Mouse (Mus musculus) right cerebral cortex, adult 18-20 months (tissue): ENCODE measurements around the gene Platr17.

Experiments
- DNase-seq: peaks from one replicate; pipeline ENCODE4 v3.0.0; 2022; ENCODE audit warnings: mixed read lengths

Platr17 gene

GRCm38 (mm10) chr17:33920282-33921097, 15.6 kb downstream of the Platr17 start:
- peak; percentile 82 for DNase-seq

- DNase-seq = no peak
Measured at GRCm38 (mm10) chr17:33921361-33921760, 16.4 kb downstream of the Platr17 start.

GRCm38 (mm10) chr17:33924577-33925283, 19.8 kb downstream of the Platr17 start:
- DNase-seq = no peak

GRCm38 (mm10) chr17:33925406-33926116, 20.6 kb downstream of the Platr17 start:
- no peak for DNase-seq

- no peak for DNase-seq
Measured at GRCm38 (mm10) chr17:33926207-33926932, 21.4 kb downstream of the Platr17 start.

GRCm38 (mm10) chr17:33928251-33928947, 23.5 kb downstream of the Platr17 start:
- DNase-seq = no peak

GRCm38 (mm10) chr17:33929371-33930279, 24.7 kb downstream of the Platr17 start, which contains the start of gene Rgl2:
TSS of gene Rgl2 (plus strand) at chr17:33929543.
- peak; percentile 94 for DNase-seq

GRCm38 (mm10) chr17:33930280-33931158, 25.6 kb downstream of the Platr17 start:
- peak; percentile 74 for DNase-seq

- DNase-seq = no peak
Measured at GRCm38 (mm10) chr17:33931159-33931866, 26.4 kb downstream of the Platr17 start.

- DNase-seq = no peak
Measured at GRCm38 (mm10) chr17:33931947-33932346, 27.0 kb downstream of the Platr17 start.

GRCm38 (mm10) chr17:33932448-33932847, 27.5 kb downstream of the Platr17 start:
- no peak for DNase-seq

GRCm38 (mm10) chr17:33932970-33933369, 28.0 kb downstream of the Platr17 start:
- no peak for DNase-seq

- DNase-seq = no peak
Measured at GRCm38 (mm10) chr17:33935422-33936055, 30.6 kb downstream of the Platr17 start.

- DNase-seq = no peak
Measured at GRCm38 (mm10) chr17:33936993-33937392, 32.1 kb downstream of the Platr17 start.

- DNase-seq = no peak
Measured at GRCm38 (mm10) chr17:33938783-33939182, 33.8 kb downstream of the Platr17 start.

GRCm38 (mm10) chr17:33940206-33940805, 35.4 kb downstream of the Platr17 start, which contains the start of the genes Pfdn6 and Wdr46:
TSS of gene Pfdn6 (minus strand) at chr17:33940343.
TSS of gene Wdr46 (plus strand) at chr17:33940660.
- DNase-seq = peak; percentile 90

- no peak for DNase-seq
Measured at GRCm38 (mm10) chr17:33940981-33941380, 36.0 kb downstream of the Platr17 start.

GRCm38 (mm10) chr17:33941381-33941780, 36.4 kb downstream of the Platr17 start:
- DNase-seq = no peak
